In genomic region chr2:167765811-167766210, GRCm38 (mm10) we compare ENCODE assay signal across 12 mouse cellular contexts.
DNase-seq lines count a peak whose midpoint lies in the region; ATAC-seq lines count a peak whose summit lies in the region.
"Had no signal": no experiment of that assay in that cellular context is flagged by ENCODE, and none has a peak within 500 bp of the region (broad histone marks: within the 10 kb centered on the region; RNA-seq: fewer than 3 reads in every experiment).

No protein-coding gene starts in this region.

- no peak overlapping the region for H3K9ac ChIP-seq in hindbrain, embryonic 13.5 days
- H3K9ac ChIP-seq in lung, embryonic 16.5 days (ENCODE audit: low read length), result no peak overlapping the region
- H3K9ac ChIP-seq in liver, embryonic 12.5 days, result peak overlapping the region; percentile 45
- H3K9ac ChIP-seq: embryonic facial prominence, embryonic 12.5 days; forebrain, embryonic 13.5 days; neural tube, embryonic 15.5 days had no signal

- H3K36me3 ChIP-seq in hindbrain, embryonic 10.5 days, result no peaks in the 10 kb centered on the region
- no peaks in the 10 kb centered on the region for H3K36me3 ChIP-seq in hindbrain, embryonic 13.5 days
- no peaks in the 10 kb centered on the region for H3K36me3 ChIP-seq in lung, embryonic 16.5 days (ENCODE audit: control insufficient read depth, insufficient read depth, low read length)
- H3K36me3 ChIP-seq in liver, embryonic 12.5 days, result no peaks in the 10 kb centered on the region
- H3K36me3 ChIP-seq: embryonic facial prominence, embryonic 12.5 days; neural tube, embryonic 15.5 days had no signal

- H3K4me3 ChIP-seq in hindbrain, embryonic 10.5 days, result no peak overlapping the region
- H3K4me3 ChIP-seq in hindbrain, embryonic 13.5 days, result no peak overlapping the region
- no peak overlapping the region for H3K4me3 ChIP-seq in lung, embryonic 16.5 days (ENCODE audit: low read length)
- no peak overlapping the region for H3K4me3 ChIP-seq in liver, embryonic 12.5 days
- H3K4me3 ChIP-seq: embryonic facial prominence, embryonic 12.5 days; forebrain, embryonic 13.5 days; neural tube, embryonic 15.5 days had no signal

- no peak for DNase-seq in hindbrain, embryonic 10.5 days (ENCODE audit: low spot score)
- no peak for DNase-seq in lung, postnatal 4 days
- no peak for DNase-seq in frontal cortex, postnatal 14 days (ENCODE audit: low spot score in 2 of 2)
- DNase-seq in urinary bladder, adult 2 months (ENCODE audit: low spot score), result no peak
- DNase-seq: thymus, adult 2 months had no signal

- no peak for ATAC-seq in hindbrain, embryonic 13.5 days (ENCODE audit: low FRiP score)
- no peak for ATAC-seq in lung, embryonic 16.5 days (ENCODE audit: low read depth)
- no peak for ATAC-seq in liver, embryonic 12.5 days

- H3K4me1 ChIP-seq in hindbrain, embryonic 10.5 days (replicated peaks), result peaks cover 24% of the 10 kb centered on the region
- peaks cover 16% of the 10 kb centered on the region for H3K4me1 ChIP-seq in hindbrain, embryonic 13.5 days (replicated peaks)
- H3K4me1 ChIP-seq in lung, embryonic 16.5 days (replicated peaks; ENCODE audit: control insufficient read depth, insufficient read depth, low read length), result peaks cover 24% of the 10 kb centered on the region
- peaks cover 43% of the 10 kb centered on the region for H3K4me1 ChIP-seq in liver, embryonic 12.5 days

- peak overlapping the region; percentile 82 for H3K27ac ChIP-seq in hindbrain, embryonic 10.5 days
- H3K27ac ChIP-seq in hindbrain, embryonic 13.5 days, result no peak overlapping the region
- H3K27ac ChIP-seq in lung, embryonic 16.5 days (ENCODE audit: low read length), result peak overlapping the region; percentile 57; the same call in 1 of the 2 replicates
- H3K27ac ChIP-seq in liver, embryonic 12.5 days, result peak overlapping the region; percentile 77
- H3K27ac ChIP-seq: embryonic facial prominence, embryonic 12.5 days; forebrain, embryonic 13.5 days; neural tube, embryonic 15.5 days had no signal

- WGBS in hindbrain, embryonic 10.5 days, result 91% methylated on average over 6 of the region's 6 CpGs
- WGBS in hindbrain, embryonic 13.5 days, result 92% methylated on average over 6 of the region's 6 CpGs
- WGBS in lung, embryonic 16.5 days, result 91% methylated on average over 6 of the region's 6 CpGs
- WGBS in liver, embryonic 12.5 days (ENCODE audit: insufficient replicate concordance), result 83% methylated on average over 6 of the region's 6 CpGs

- no peaks in the 10 kb centered on the region; the same call in 1 of the 2 replicates for H3K27me3 ChIP-seq in hindbrain, embryonic 10.5 days (ENCODE audit: insufficient read depth, poor library complexity, severe bottlenecking)
- H3K27me3 ChIP-seq in hindbrain, embryonic 13.5 days, result 0 out of 2 replicates have a peak, but pooled peaks cover 3% of the 10 kb centered on the region
- H3K27me3 ChIP-seq in lung, embryonic 16.5 days (ENCODE audit: control insufficient read depth, insufficient read depth, low read depth, low read length), result no peaks in the 10 kb centered on the region
- H3K27me3 ChIP-seq in liver, embryonic 12.5 days (replicated peaks), result no peaks in the 10 kb centered on the region
- H3K27me3 ChIP-seq: forebrain, embryonic 13.5 days; neural tube, embryonic 15.5 days; Patski had no signal

- no peaks in the 10 kb centered on the region for H3K9me3 ChIP-seq in hindbrain, embryonic 10.5 days
- H3K9me3 ChIP-seq in hindbrain, embryonic 13.5 days, result no peaks in the 10 kb centered on the region
- no peaks in the 10 kb centered on the region for H3K9me3 ChIP-seq in lung, embryonic 16.5 days (ENCODE audit: control insufficient read depth, low read length)
- H3K9me3 ChIP-seq in liver, embryonic 12.5 days (replicated peaks), result no peaks in the 10 kb centered on the region
- H3K9me3 ChIP-seq: embryonic facial prominence, embryonic 12.5 days; forebrain, embryonic 13.5 days; neural tube, embryonic 15.5 days had no signal

- no peak overlapping the region for H3K4me2 ChIP-seq in hindbrain, embryonic 13.5 days
- H3K4me2 ChIP-seq in lung, embryonic 16.5 days (ENCODE audit: low read depth, low read length), result no peak overlapping the region
- no peak overlapping the region for H3K4me2 ChIP-seq in liver, embryonic 12.5 days
- H3K4me2 ChIP-seq: embryonic facial prominence, embryonic 12.5 days; forebrain, embryonic 13.5 days; neural tube, embryonic 15.5 days had no signal
